Mouse (Mus musculus) cerebellum, adult 2 months (tissue): Measurements from ENCODE around the gene Wnt2b.

Source experiments
- CTCF ChIP-seq: fragments of 200-500 bp; IDR thresholded peaks from 2 replicates; pipeline ENCODE4 v1.5.1; 2011; ENCODE audit warnings: low read depth, mild to moderate bottlenecking, control low read depth, low read length, moderate library complexity, borderline replicate concordance; ENCODE audit not compliant: insufficient read depth
- POLR2A ChIP-seq: fragments of 200-500 bp; IDR thresholded peaks from 2 replicates; pipeline ENCODE4 v1.6.1; 2011; ENCODE audit warnings: low read length, control low read depth, borderline replicate concordance; ENCODE audit not compliant: insufficient read depth

DNA sequence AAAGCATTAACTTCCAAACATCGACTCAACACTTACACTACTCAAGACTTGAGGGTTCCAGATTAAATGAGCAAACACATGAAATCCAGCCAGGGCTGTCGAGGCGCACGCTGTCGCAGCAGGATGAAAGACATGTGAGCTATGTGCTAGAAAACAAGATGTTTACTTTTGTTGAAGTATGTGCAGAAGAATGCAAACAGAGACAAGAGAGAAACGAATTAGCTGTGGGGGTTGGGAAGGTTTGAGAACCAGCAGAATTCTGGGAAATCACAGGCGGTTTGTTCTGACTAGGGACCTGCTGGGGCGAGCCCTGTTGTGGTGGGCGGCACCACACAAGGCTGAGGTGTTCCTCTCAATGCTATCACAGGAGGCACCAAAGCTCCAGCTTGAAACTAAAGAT lies 46.3 kb upstream of the Wnt2b start:
- TF ChIP-seq CTCF (no peak), POLR2A (no peak)
